Mouse (Mus musculus): ENCODE results near the gene Iqcb1.

DNA sequence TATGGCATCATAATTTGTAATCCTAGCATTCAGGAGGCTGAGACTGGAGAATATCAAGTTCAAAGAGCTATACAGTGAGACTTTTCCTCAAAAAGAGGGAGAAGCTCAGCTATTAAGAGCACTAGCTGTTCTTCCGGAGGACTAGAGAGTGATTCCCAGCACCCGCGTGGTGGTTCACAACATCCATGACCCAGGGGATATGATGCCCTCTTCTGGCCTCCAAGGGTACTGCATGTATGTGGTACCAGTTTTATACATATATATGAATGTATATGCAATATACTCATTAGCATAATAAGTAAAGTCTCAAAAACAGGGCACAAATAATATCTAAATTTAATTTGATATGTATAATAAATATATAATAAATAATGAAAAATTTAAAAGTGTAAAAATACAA, 25.8 kb upstream of the Iqcb1 start:
- no peak for TF ChIP-seq CHD2 (IDR thresholded peaks at IDR 0.05; ENCODE audit: low read depth, low read length)
- 0 out of 2 replicates have a peak, but pooled peaks have one; percentile 18 for TF ChIP-seq ZC3H11A (IDR thresholded peaks at IDR 0.05; ENCODE audit: borderline replicate concordance, low read depth, low read length)
- TF ChIP-seq HCFC1 (IDR thresholded peaks at IDR 0.05; ENCODE audit: borderline replicate concordance, insufficient read depth, low read length) = no peak

Measured in ES-E14 (cell line).